Comparison of ENCODE assay signal across 21 mouse cellular contexts in genomic region chr3:37481295-37481694, GRCm38 (mm10).
DNase-seq lines count a peak whose midpoint lies in the region; ATAC-seq and TF ChIP-seq lines count a peak whose summit lies in the region.
"Had no signal": no experiment of that assay in that cellular context is flagged by ENCODE, and none has a peak within 500 bp of the region (broad histone marks: within the 10 kb centered on the region; RNA-seq: fewer than 3 reads in every experiment).

No protein-coding gene starts in this region.

- H3K27ac ChIP-seq in testis, adult 2 months (ENCODE audit: control insufficient read depth, insufficient read depth, low read depth, low read length), result no peak overlapping the region
- H3K27ac ChIP-seq: embryonic facial prominence, embryonic 13.5 days; forebrain, embryonic 13.5 days; gastrocnemius, adult 2 months; hindbrain, embryonic 15.5 days had no signal

- no peak for TF ChIP-seq CTCF in testis, adult 2 months (IDR thresholded peaks at IDR 0.05; ENCODE audit: control insufficient read depth, insufficient read depth, insufficient replicate concordance, low read depth, low read length)

- peak; percentile 4 for DNase-seq in gastrocnemius, postnatal 10 days
- DNase-seq in gastrocnemius, postnatal 14 days, result no peak
- DNase-seq in ES-CJ7 (ENCODE audit: low read depth, low spot score) (peak; percentile 45), R1 (ENCODE audit: low read depth, low spot score) (peak; percentile 58)
- no peak for DNase-seq in layer of hippocampus, adult 9-10 months (ENCODE audit: low spot score)
- DNase-seq in frontal cortex, postnatal 10 days (ENCODE audit: low spot score in 2 of 2), result no peak
- DNase-seq: adrenal gland, adult 2 months; adrenal gland, postnatal 25 days; cerebellum, adult 8-10 months; cerebellum, postnatal 14 days; forebrain, postnatal 0 days; gastrocnemius, adult 2 months; heart, postnatal 36 days; kidney, adult 2 months had no signal

- no peak for TF ChIP-seq POLR2A in testis, adult 2 months (IDR thresholded peaks at IDR 0.05; ENCODE audit: control insufficient read depth, low read depth, low read length)

- H3K4me3 ChIP-seq in testis, adult 2 months (ENCODE audit: control insufficient read depth, low read depth, low read length), result peak overlapping the region; percentile 66
- H3K4me3 ChIP-seq: embryonic facial prominence, embryonic 13.5 days; forebrain, embryonic 13.5 days; gastrocnemius, adult 2 months; heart, embryonic 12.5 days; hindbrain, embryonic 15.5 days had no signal

- H3K27me3 ChIP-seq in testis, adult 2 months (ENCODE audit: control insufficient read depth, insufficient read depth, low read length), result no peaks in the 10 kb centered on the region
- H3K27me3 ChIP-seq: embryonic facial prominence, embryonic 13.5 days; forebrain, embryonic 13.5 days; heart, embryonic 12.5 days; hindbrain, embryonic 15.5 days had no signal

- H3K36me3 ChIP-seq in testis, adult 2 months (ENCODE audit: control insufficient read depth, insufficient read depth, low read length), result no peaks in the 10 kb centered on the region

- no peak for ATAC-seq in megakaryocyte, adult 5-6 weeks (ENCODE audit: poor library complexity, severe bottlenecking)
- ATAC-seq: forebrain, embryonic 13.5 days; forebrain, postnatal 0 days; intestine, embryonic 16.5 days had no signal

- intact Hi-C loops in gastrocnemius, postnatal 14 days (cut with DNase I; ENCODE audit: low total_unique reads), result loop anchor here (10.0 kb wide), 1 partner anchor 724 kb away; no protein-coding TSS in a partner anchor

- no peaks in the 10 kb centered on the region for H3K4me1 ChIP-seq in testis, adult 2 months (ENCODE audit: control insufficient read depth, insufficient read depth, low read length)
- H3K4me1 ChIP-seq: heart, embryonic 12.5 days; hindbrain, embryonic 15.5 days had no signal

Comparison
In these comparisons a context has a peak if more than half of its experiments do, and no peak if none do; other contexts are left out.
1. DNase-seq: peak in gastrocnemius, postnatal 10 days (single experiment), ES-CJ7 (single experiment) and R1 (single experiment); none in gastrocnemius, postnatal 14 days (single experiment), layer of hippocampus, adult 9-10 months (single experiment) and frontal cortex, postnatal 10 days (0 of 2).